Mouse (Mus musculus): ENCODE data around the gene Pfkp. TPM values are rescaled to one million over a fixed set of nuclear protein-coding genes. Genes with fewer than 3 reads are reported as not detected.

Gene Pfkp
- total RNA-seq, 2 experiments from 2014 or later: 197 to 210 TPM

Other genes with a start within 250 kb of the Pfkp start
- 10 to 100 TPM; 50.7 to 53.7 TPM for gene Pitrm1, start 100.6 kb downstream of the Pfkp start, total RNA-seq (2021)

Measured in layer of hippocampus, adult 18-20 months (tissue).